Mouse (Mus musculus): ENCODE data around the gene Dgkh.

DNA sequence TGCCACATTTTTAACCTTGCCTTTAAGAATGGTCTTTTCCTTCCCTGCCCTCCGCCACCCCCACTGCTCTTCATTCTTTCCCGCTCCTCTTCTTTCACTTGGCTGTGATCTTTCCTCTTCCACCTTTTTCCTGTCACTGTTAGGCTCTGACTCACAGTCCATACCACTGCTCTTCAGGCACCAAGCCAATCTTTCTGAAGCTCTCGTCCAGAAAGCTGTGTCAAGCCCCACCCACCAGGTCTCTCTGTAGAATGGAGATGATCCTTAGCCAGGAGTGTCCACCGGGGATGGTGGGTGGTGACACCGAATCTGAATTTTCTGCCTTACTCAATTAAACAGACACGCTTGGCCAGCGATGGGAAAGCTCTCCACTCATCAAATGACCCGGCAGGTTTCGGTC is 58.0 kb downstream of the Dgkh start:
- no peak for TF ChIP-seq CTCF (IDR thresholded peaks at IDR 0.05; ENCODE audit: low read depth, low read length)
- TF ChIP-seq POLR2A (IDR thresholded peaks at IDR 0.05; ENCODE audit: borderline replicate concordance, low read depth, low read length): no peak
